Mouse (Mus musculus): ENCODE measurements around the gene Vps50. TPM values are rescaled to one million over a fixed set of nuclear protein-coding genes. Genes with fewer than 3 reads are reported as not detected.
"Not testable (repeated sequence)": the region's sequence is repeated elsewhere in the genome, so short reads cannot be mapped to it uniquely, and the experiment has no call there.

Gene Vps50
- polyA plus RNA-seq, 1 experiment from 2014 or later: 21.0 TPM

DNA sequence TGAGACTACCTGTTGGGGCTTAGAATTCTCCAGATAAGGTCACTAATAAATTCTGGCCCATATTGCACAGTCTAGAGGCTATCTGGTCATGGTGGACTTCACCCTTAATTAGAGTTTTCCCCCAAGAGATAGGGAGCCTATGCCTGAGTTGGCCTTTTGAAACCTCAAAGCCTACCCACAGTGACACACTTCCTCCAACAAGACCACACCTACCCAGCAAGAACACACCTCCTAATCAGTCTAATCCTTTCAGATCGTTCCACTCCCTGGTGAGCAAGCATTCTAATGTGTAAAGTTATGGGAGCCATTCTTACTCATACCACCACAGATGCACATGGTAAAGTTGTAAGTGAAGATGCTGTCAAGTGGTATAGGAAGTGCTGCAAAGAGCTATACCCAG lies 37.9 kb downstream of the Vps50 start:
- 70% methylated on average over 1 of the region's 1 CpGs for WGBS
- Histone ChIP-seq H3K4me2 (no peak overlapping the region), H3K4me1 (peaks cover 5% of the 10 kb centered on the region; the same call in 1 of the 2 replicates), H3K27me3 (replicated peaks) (no peaks in the 10 kb centered on the region), H3K9ac (no peak overlapping the region), H3K27ac (replicated peaks) (no peak overlapping the region), H3K36me3 (peaks cover 12% of the 10 kb centered on the region), H3K4me3 (no peak overlapping the region), H3K9me3 (no peaks in the 10 kb centered on the region)
- no peak for ATAC-seq (ENCODE audit: extremely low read depth, insufficient number of reproducible peaks, low FRiP score, low TSS enrichment)

- Histone ChIP-seq H3K27ac (replicated peaks) (peak overlapping the region; percentile 39), H3K4me1 (peaks cover 5% of the 10 kb centered on the region; the same call in 1 of the 2 replicates), H3K36me3 (peaks cover 11% of the 10 kb centered on the region), H3K9ac (no peak overlapping the region), H3K4me3 (no peak overlapping the region), H3K4me2 (no peak overlapping the region), H3K9me3 (no peaks in the 10 kb centered on the region), H3K27me3 (replicated peaks) (no peaks in the 10 kb centered on the region)
- WGBS: 54% methylated on average over 2 of the region's 2 CpGs
- ATAC-seq (ENCODE audit: extremely low read depth, insufficient number of reproducible peaks, low FRiP score, low TSS enrichment): no peak
Observed at GRCm38 (mm10) chr6:3539470-3539869, 41.3 kb downstream of the Vps50 start.

GRCm38 (mm10) chr6:3543862-3544261 lies 45.7 kb downstream of the Vps50 start:
- peaks cover 5% of the 10 kb centered on the region; the same call in 1 of the 2 replicates for H3K4me1 ChIP-seq
- no peak overlapping the region for H3K4me3 ChIP-seq
- 85% methylated on average over 4 of the region's 4 CpGs for WGBS
- no peaks in the 10 kb centered on the region for H3K9me3 ChIP-seq
- no peak for ATAC-seq (ENCODE audit: extremely low read depth, insufficient number of reproducible peaks, low FRiP score, low TSS enrichment)
- H3K36me3 ChIP-seq: peaks cover 14% of the 10 kb centered on the region
- H3K27me3 ChIP-seq (replicated peaks): no peaks in the 10 kb centered on the region
- H3K9ac ChIP-seq: no peak overlapping the region
- no peak overlapping the region for H3K27ac ChIP-seq (replicated peaks)
- no peak overlapping the region for H3K4me2 ChIP-seq

- Histone ChIP-seq H3K27me3 (replicated peaks) (no peaks in the 10 kb centered on the region), H3K27ac (replicated peaks) (no peak overlapping the region), H3K36me3 (peaks cover 17% of the 10 kb centered on the region), H3K9ac (no peak overlapping the region), H3K9me3 (no peaks in the 10 kb centered on the region), H3K4me3 (no peak overlapping the region), H3K4me1 (no peaks in the 10 kb centered on the region), H3K4me2 (no peak overlapping the region)
- ATAC-seq (ENCODE audit: extremely low read depth, insufficient number of reproducible peaks, low FRiP score, low TSS enrichment): no peak
- 79% methylated on average over 1 of the region's 1 CpGs for WGBS
Observed at GRCm38 (mm10) chr6:3544970-3545369, 46.8 kb downstream of the Vps50 start.

DNA sequence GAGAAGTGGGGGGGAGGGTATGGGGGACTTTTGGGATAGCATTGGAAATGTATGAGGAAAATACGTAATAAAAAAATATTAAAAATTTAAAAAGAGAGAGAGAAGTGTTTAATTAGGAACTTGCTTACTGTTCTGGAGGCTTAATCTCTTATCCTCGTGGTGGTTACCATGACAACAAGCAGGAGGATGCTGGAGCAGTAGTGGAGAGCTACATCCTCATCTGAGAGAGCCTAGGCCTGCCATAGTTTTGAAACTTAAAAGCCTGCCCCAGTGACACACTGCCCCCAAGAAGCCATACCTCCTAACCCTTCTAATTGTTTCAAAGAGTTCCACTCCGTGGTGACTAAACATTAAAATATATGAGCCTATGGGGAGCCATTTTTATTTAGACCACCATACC lies 50.8 kb downstream of the Vps50 start:
- H3K36me3 ChIP-seq: peaks cover 22% of the 10 kb centered on the region
- H3K27me3 ChIP-seq (replicated peaks): no peaks in the 10 kb centered on the region
- no peak for ATAC-seq (ENCODE audit: extremely low read depth, insufficient number of reproducible peaks, low FRiP score, low TSS enrichment)
- no peak overlapping the region for H3K4me2 ChIP-seq
- H3K27ac ChIP-seq (replicated peaks): no peak overlapping the region
- no peak overlapping the region for H3K9ac ChIP-seq
- H3K9me3 ChIP-seq: no peaks in the 10 kb centered on the region
- no peak overlapping the region for H3K4me3 ChIP-seq
- no peaks in the 10 kb centered on the region for H3K4me1 ChIP-seq
- 76% methylated on average over 3 of the region's 3 CpGs for WGBS

DNA sequence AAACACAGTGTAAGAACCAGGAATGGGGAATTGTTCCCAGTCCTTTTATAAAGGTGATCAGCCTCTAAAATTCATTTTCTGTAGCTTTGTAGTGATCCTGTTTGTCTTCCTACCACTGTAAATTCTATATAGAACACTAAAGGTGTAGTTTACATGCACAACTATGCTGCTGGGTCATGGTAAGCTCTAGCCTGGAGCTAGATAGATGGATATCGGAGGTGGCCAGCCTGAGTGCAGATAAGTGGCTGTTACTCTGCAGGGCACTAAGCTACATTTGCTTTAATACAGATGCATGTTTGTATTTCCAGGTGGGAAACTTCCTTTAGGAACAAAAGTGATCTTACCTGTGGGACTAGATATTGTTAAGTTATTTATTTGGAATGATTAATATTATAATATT lies 51.8 kb downstream of the Vps50 start:
- H3K27me3 ChIP-seq (replicated peaks): no peaks in the 10 kb centered on the region
- H3K9me3 ChIP-seq: no peaks in the 10 kb centered on the region
- H3K36me3 ChIP-seq: peaks cover 22% of the 10 kb centered on the region
- no peak overlapping the region for H3K27ac ChIP-seq (replicated peaks)
- no peak overlapping the region for H3K4me2 ChIP-seq
- WGBS: 70% methylated on average over 1 of the region's 1 CpGs
- H3K4me3 ChIP-seq: no peak overlapping the region
- ATAC-seq (ENCODE audit: extremely low read depth, insufficient number of reproducible peaks, low FRiP score, low TSS enrichment): no peak
- H3K9ac ChIP-seq: no peak overlapping the region
- H3K4me1 ChIP-seq: no peaks in the 10 kb centered on the region

DNA sequence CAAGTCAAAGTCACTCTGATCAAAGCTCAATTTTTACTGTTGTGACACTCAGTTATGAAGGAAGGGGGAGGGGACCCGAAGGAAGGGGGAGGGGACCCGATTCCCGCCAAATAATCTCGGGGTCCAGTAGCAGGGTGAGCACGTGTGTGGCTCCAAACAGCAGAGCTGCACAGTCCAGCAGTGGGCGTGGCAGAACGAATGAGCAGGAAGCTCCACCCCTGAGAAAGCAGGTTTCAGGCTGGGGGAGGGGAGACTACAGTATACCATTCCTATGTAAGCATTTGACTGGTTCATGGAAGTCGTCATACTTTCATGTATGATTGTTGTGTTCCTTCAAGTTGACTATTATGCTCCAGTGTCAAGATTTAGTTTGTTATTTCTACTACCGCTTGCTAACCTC lies 54.5 kb downstream of the Vps50 start:
- peaks cover 23% of the 10 kb centered on the region for H3K36me3 ChIP-seq
- H3K27me3 ChIP-seq (replicated peaks); H3K9me3 ChIP-seq; ATAC-seq (ENCODE audit: extremely low read depth, insufficient number of reproducible peaks, low FRiP score, low TSS enrichment); H3K9ac ChIP-seq; H3K4me1 ChIP-seq; H3K4me2 ChIP-seq; H3K27ac ChIP-seq (replicated peaks); H3K4me3 ChIP-seq: not testable (repeated sequence)
- WGBS: 75% methylated on average over 9 of the region's 9 CpGs

DNA sequence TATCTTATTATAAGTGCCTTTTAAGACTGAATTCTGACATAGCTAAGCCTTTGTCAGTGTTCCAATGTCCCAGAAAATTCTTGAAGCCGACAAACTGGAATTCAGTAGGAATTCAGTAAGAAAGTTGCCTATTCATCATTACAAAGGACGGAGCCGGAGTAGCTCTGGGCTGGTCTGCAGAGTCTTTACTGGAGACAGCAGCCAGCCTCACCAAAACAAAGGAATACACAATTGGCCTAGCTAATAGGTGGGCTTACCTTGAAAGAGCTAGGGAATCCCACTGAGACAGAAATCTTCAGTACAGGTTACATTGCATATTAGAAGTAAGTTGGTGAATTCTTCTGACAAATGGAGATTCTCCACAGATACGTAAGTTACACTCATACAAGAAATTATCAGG lies 59.0 kb downstream of the Vps50 start:
- WGBS: 94% methylated on average over 4 of the region's 4 CpGs
- no peaks in the 10 kb centered on the region for H3K4me1 ChIP-seq
- no peak for ATAC-seq (ENCODE audit: extremely low read depth, insufficient number of reproducible peaks, low FRiP score, low TSS enrichment)
- no peak overlapping the region for H3K4me3 ChIP-seq
- H3K9ac ChIP-seq: no peak overlapping the region
- no peak overlapping the region for H3K4me2 ChIP-seq
- no peaks in the 10 kb centered on the region for H3K27me3 ChIP-seq (replicated peaks)
- H3K9me3 ChIP-seq: no peaks in the 10 kb centered on the region
- peaks cover 16% of the 10 kb centered on the region for H3K36me3 ChIP-seq
- H3K27ac ChIP-seq (replicated peaks): no peak overlapping the region

- WGBS: 56% methylated on average over 5 of the region's 5 CpGs
- H3K36me3 ChIP-seq: peaks cover 14% of the 10 kb centered on the region
- H3K9ac ChIP-seq: no peak overlapping the region
- H3K27ac ChIP-seq (replicated peaks): no peak overlapping the region
- no peaks in the 10 kb centered on the region for H3K27me3 ChIP-seq (replicated peaks)
- no peaks in the 10 kb centered on the region for H3K4me1 ChIP-seq
- no peak overlapping the region for H3K4me3 ChIP-seq
- H3K9me3 ChIP-seq: no peaks in the 10 kb centered on the region
- no peak for ATAC-seq (ENCODE audit: extremely low read depth, insufficient number of reproducible peaks, low FRiP score, low TSS enrichment)
- no peak overlapping the region for H3K4me2 ChIP-seq
Observed at GRCm38 (mm10) chr6:3560009-3560408, 61.8 kb downstream of the Vps50 start.

- no peaks in the 10 kb centered on the region for H3K4me1 ChIP-seq
- no peaks in the 10 kb centered on the region for H3K9me3 ChIP-seq
- H3K27ac ChIP-seq (replicated peaks): no peak overlapping the region
- H3K9ac ChIP-seq: no peak overlapping the region
- H3K27me3 ChIP-seq (replicated peaks): no peaks in the 10 kb centered on the region
- ATAC-seq (ENCODE audit: extremely low read depth, insufficient number of reproducible peaks, low FRiP score, low TSS enrichment): no peak
- no peak overlapping the region for H3K4me2 ChIP-seq
- peaks cover 19% of the 10 kb centered on the region for H3K36me3 ChIP-seq
- no peak overlapping the region for H3K4me3 ChIP-seq
Observed at GRCm38 (mm10) chr6:3562301-3562700, 64.1 kb downstream of the Vps50 start.

DNA sequence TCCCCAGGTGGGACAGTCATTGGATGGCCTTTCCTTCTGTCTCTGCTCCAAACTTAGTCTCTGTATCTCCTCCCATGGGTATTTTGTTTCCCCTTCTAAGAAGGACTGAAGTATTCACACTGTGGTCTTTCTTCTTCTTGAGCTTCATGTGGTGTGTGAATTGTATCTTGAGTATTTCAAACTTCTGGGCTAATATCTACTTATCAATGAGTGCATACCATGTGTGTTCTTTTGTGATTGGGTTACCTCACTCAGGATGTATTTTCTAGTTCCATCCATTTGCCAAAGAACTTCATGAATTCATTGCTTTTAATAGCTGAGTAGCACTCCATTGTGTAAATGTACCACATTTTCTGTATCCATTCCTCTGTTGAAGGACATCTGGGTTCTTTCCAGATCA lies 65.9 kb downstream of the Vps50 start:
- not testable (repeated sequence) for H3K27ac ChIP-seq (replicated peaks); H3K4me1 ChIP-seq; H3K4me2 ChIP-seq; H3K4me3 ChIP-seq; H3K27me3 ChIP-seq (replicated peaks); H3K9ac ChIP-seq; H3K9me3 ChIP-seq; ATAC-seq (ENCODE audit: extremely low read depth, insufficient number of reproducible peaks, low FRiP score, low TSS enrichment)
- peaks cover 20% of the 10 kb centered on the region for H3K36me3 ChIP-seq

DNA sequence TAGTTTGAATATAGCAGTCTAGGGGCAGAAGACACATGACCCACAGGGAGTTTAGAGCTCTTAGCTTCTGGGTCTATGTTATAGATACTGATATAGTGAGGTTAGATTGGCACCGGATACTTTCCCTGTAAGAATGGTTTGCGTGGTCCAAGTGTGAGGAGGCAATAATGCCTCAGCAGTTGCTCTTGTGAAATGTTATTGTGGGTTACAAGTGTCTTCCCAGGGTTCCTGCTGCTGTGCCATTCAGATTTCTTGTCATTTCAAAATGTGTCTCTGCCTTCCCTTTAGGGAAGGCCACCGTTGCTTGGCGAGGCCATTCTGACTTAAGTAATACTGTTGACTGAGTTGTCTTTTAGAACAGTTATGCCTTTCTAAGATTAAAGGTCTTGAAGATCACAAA lies 66.8 kb downstream of the Vps50 start:
- WGBS: 84% methylated on average over 4 of the region's 4 CpGs
- Histone ChIP-seq H3K4me1 (no peaks in the 10 kb centered on the region), H3K36me3 (peaks cover 20% of the 10 kb centered on the region), H3K27me3 (replicated peaks) (no peaks in the 10 kb centered on the region), H3K9ac (no peak overlapping the region), H3K4me2 (no peak overlapping the region), H3K9me3 (no peaks in the 10 kb centered on the region), H3K27ac (replicated peaks) (no peak overlapping the region), H3K4me3 (no peak overlapping the region)
- no peak for ATAC-seq (ENCODE audit: extremely low read depth, insufficient number of reproducible peaks, low FRiP score, low TSS enrichment)

DNA sequence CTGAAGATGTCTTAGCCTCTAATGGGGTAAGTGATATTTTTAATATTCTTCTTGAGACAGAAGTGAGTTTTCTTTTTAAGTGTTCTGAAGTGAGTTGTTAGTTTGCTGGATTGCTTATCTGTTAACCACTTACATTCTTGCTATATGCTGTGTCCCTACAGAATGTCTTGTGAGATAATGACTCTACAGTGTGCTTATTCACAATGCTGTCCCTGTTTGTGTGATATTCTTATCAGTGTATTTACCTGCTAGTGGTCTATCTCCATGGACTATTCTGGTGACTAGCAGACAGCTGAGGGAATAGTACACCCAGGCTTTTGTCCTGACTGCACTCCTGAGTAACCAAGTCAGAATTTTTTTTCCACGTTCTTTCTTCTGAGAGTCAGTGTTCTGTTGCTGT lies 67.5 kb downstream of the Vps50 start:
- no peak overlapping the region for H3K4me2 ChIP-seq
- H3K4me3 ChIP-seq: no peak overlapping the region
- no peaks in the 10 kb centered on the region for H3K9me3 ChIP-seq
- H3K27ac ChIP-seq (replicated peaks): no peak overlapping the region
- H3K27me3 ChIP-seq (replicated peaks): no peaks in the 10 kb centered on the region
- H3K9ac ChIP-seq: no peak overlapping the region
- H3K36me3 ChIP-seq: peaks cover 21% of the 10 kb centered on the region
- no peaks in the 10 kb centered on the region for H3K4me1 ChIP-seq
- WGBS: 88% methylated on average over 1 of the region's 1 CpGs
- ATAC-seq (ENCODE audit: extremely low read depth, insufficient number of reproducible peaks, low FRiP score, low TSS enrichment): no peak

Data from heart, embryonic 13.5 days (tissue).